Mouse (Mus musculus) lung, adult 10 weeks (tissue): ENCODE results near the gene Fam102b. TPM values are rescaled to one million over a fixed set of nuclear protein-coding genes. Genes with fewer than 3 reads are reported as not detected.

ENCODE experiments used
- polyA plus RNA-seq: library from polyadenylated mRNA; stranded (reverse); fragments of 350-450 nt; fragmentation: Illumina TruSeq; extraction: RNeasy Lipid Tissue Mini Kit (QIAGEN cat#74804); gene quantifications from one replicate; pipeline ENCODE4 v1.2.3, GENCODE M21; 2014; ENCODE audit warnings: low read depth, low replicate concordance; ENCODE audit not compliant: insufficient read depth

Gene Fam102b
- polyA plus RNA-seq, result 13.0 TPM

DNA sequence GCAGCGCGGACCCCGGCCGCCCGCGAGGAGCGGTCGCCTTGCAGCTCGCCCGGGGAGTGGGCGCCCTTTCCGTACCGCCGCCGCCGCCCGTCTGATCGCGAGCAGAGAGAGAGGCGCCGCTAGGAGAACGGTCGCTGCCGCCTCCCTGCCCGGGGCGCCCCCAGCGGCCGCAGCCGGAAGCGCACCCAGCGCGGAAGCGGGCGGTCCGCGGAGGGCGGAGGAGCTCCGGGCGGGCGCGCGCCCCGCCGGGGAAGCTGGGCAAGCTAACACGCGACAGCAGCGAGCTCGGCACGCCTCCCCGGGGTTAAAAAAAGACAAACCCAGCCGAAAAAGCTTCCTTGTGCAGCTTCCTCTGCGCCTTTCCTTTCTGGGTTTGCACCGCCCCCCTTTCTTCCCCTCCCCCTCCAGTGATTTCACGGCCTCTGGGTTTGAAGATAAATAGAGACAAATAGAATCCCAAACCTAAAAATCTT is at the start of gene Fam102b:
TSS of gene Fam102b (minus strand) at position 93 of the 473 bp plus-strand sequence.

DNA sequence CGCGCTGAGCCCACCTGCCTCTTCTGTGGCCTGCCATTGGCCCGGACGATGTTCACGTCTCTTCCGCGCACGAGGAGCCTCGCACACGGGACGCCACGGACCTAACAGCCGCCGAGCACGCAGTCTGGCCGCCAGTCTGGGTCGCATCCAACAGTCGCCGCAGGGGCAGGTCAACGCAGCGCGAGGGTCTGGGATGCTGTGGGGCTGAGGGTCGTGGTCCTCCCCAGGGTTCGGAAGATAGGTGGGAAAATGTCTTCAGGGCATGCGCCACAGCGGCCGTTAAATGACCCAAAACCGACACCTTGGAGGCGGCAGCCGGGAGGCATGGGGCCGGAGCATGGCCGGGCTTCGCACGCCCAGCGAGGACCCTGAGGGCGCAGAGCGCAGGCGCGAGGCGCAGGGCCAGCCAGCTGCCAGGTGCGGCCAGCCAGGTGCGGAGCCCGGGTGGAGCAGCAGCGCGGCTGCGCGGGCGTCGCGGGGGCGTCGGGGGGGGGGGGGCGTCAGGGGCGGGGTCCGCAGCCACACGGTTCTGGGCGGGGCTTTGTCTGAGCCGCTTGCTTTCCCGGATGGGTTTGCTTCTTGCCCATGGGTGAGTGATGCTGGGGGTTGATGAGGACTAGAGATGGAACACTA is 87.3 kb downstream of the Fam102b start, which contains the start of gene Gm9857:
TSS of gene Gm9857 (minus strand) at position 445 of the 633 bp plus-strand sequence.

DNA sequence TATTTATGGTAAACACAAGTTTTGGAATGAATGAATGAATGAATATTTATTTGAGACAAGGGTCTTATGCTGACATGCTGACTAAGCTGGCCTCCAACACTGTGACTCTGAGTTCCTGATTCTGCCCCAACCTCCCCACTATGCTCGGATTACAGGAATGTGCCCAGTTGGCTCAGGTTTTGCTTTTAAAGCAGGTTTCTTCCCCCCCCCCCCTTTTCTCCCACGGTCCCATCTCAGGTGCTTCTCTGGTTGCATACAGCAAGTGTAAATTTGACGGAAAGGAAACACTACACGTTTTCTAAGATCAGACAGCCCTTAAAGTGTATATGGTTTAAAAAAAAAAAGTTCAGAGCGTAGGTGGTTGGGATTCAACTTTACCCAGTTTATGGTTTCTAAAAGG is 87.8 kb downstream of the Fam102b start, which contains the start of gene Henmt1:
TSS of gene Henmt1 (plus strand) at position 301 of the 400 bp plus-strand sequence.

Other genes with a start within 250 kb of the Fam102b start
- gene Stxbp3, start 187.1 kb downstream of the Fam102b start, polyA plus RNA-seq, result 38.9 TPM
- 1.1 TPM for gene Fndc7, start 137.6 kb downstream of the Fam102b start, polyA plus RNA-seq
- 31.5 TPM for gene Prpf38b, start 115.9 kb downstream of the Fam102b start, polyA plus RNA-seq
- 0.21 TPM for gene Henmt1, start 87.7 kb downstream of the Fam102b start, polyA plus RNA-seq
- gene Gm9857, start 87.2 kb downstream of the Fam102b start, polyA plus RNA-seq, result not detected
- gene Slc25a54, start 52.9 kb upstream of the Fam102b start, polyA plus RNA-seq, result not detected
- gene Slc25a24, start 95.5 kb upstream of the Fam102b start, polyA plus RNA-seq, result 11.4 TPM